In genomic region chr2:71050511-71050910, GRCm38 (mm10) we compare ENCODE assay signal across 9 mouse cellular contexts.
"Had no signal": no experiment of that assay in that cellular context is flagged by ENCODE, and none has a peak within 500 bp of the region (broad histone marks: within the 10 kb centered on the region; RNA-seq: fewer than 3 reads in every experiment).

No protein-coding gene starts in this region.

- H3K36me3 ChIP-seq: hindbrain, embryonic 15.5 days; limb, embryonic 15.5 days; midbrain, embryonic 12.5 days had no signal

- DNase-seq: liver, embryonic 13.5 days; lung, adult 18-20 months; right cerebral cortex, postnatal 14 days; thymus, adult 18-20 months; thymus, postnatal 36 days had no signal

- H3K4me3 ChIP-seq: hindbrain, embryonic 15.5 days; left cerebral cortex, adult 2 months; limb, embryonic 15.5 days; liver, embryonic 13.5 days; midbrain, embryonic 12.5 days had no signal

- H3K27ac ChIP-seq: hindbrain, embryonic 15.5 days; left cerebral cortex, adult 2 months; limb, embryonic 15.5 days; liver, embryonic 13.5 days; midbrain, embryonic 12.5 days had no signal

- H3K4me1 ChIP-seq: limb, embryonic 15.5 days had no signal

- H3K27me3 ChIP-seq: hindbrain, embryonic 15.5 days; limb, embryonic 15.5 days; liver, embryonic 13.5 days; midbrain, embryonic 12.5 days had no signal
